Mouse (Mus musculus) bone marrow, adult 2 months (tissue): ENCODE measurements around the gene Lrrc74a.

Experiments
- CTCF ChIP-seq: fragments of 200-500 bp; IDR thresholded peaks from 2 replicates; pipeline ENCODE4 v1.5.1; 2011; ENCODE audit warnings: low read length, control low read depth; ENCODE audit not compliant: control insufficient read depth, insufficient read depth
- POLR2A ChIP-seq: fragments of 200-500 bp; IDR thresholded peaks from 2 replicates; pipeline ENCODE4 v1.6.1; 2011; ENCODE audit warnings: low read depth, mild to moderate bottlenecking, control low read depth, low read length, borderline replicate concordance; ENCODE audit not compliant: control insufficient read depth

GRCm38 (mm10) chr12:86699965-86700926 is 33.9 kb upstream of the Lrrc74a start:
- TF ChIP-seq POLR2A (no peak), CTCF (no peak)
